Mouse (Mus musculus): Measurements from ENCODE around the gene Nrxn1. TPM values are rescaled to one million over a fixed set of nuclear protein-coding genes. Genes with fewer than 3 reads are reported as not detected.

Gene Nrxn1
- polyA plus RNA-seq, 1 experiment from 2014 or later, result 4.2 TPM

DNA sequence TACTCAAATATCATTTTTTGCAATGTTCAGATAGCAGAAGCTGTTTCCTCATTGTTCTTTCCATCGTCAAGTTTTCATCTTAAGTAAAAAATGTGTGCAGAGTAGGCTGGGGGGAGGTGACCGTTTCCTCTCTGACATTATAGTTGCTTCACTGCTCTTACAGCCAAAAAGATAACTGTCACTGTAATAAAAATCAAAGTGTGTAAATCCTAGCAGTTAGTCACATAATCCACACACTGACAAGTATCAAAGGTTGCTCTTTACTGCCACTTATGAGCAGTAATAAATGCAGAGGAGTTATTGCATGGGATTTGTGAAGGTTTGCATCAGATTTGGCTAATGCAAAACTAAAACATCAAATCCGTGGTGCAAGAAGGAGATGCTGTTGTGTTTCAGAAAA is 1032.7 kb downstream of the Nrxn1 start:
- peak; percentile 78; the same call in 1 of the 2 replicates for ATAC-seq (replicated peaks; ENCODE audit: low FRiP score, low TSS enrichment, low read depth)
- no peak overlapping the region for H3K27ac ChIP-seq (ENCODE audit: low read depth)
- no peaks in the 10 kb centered on the region for H3K4me1 ChIP-seq (replicated peaks; ENCODE audit: control insufficient read depth, insufficient read depth, low read length)
- 37% methylated on average over 3 of the region's 3 CpGs for WGBS
- no peak for DNase-seq (ENCODE audit: low spot score)
- no peak overlapping the region for H3K4me3 ChIP-seq (ENCODE audit: low read depth, low read length)
- H3K36me3 ChIP-seq (ENCODE audit: control insufficient read depth, insufficient read depth, low read length), result no peaks in the 10 kb centered on the region
- no peak overlapping the region for H3K4me2 ChIP-seq (ENCODE audit: low read length)
- H3K27me3 ChIP-seq (replicated peaks; ENCODE audit: control insufficient read depth, insufficient read depth, low read length), result no peaks in the 10 kb centered on the region
- H3K9ac ChIP-seq (ENCODE audit: low read length), result no peak overlapping the region
- no peaks in the 10 kb centered on the region for H3K9me3 ChIP-seq (ENCODE audit: control insufficient read depth, low read length)

GRCm38 (mm10) chr17:90059320-90060111 is 1033.4 kb downstream of the Nrxn1 start:
- no peak overlapping the region for H3K4me3 ChIP-seq (ENCODE audit: low read depth, low read length)
- H3K4me2 ChIP-seq (ENCODE audit: low read length), result no peak overlapping the region
- no peak overlapping the region for H3K9ac ChIP-seq (ENCODE audit: low read length)
- no peak for ATAC-seq (replicated peaks; ENCODE audit: low FRiP score, low TSS enrichment, low read depth)
- H3K9me3 ChIP-seq (ENCODE audit: control insufficient read depth, low read length), result no peaks in the 10 kb centered on the region
- H3K36me3 ChIP-seq (ENCODE audit: control insufficient read depth, insufficient read depth, low read length), result no peaks in the 10 kb centered on the region
- H3K27me3 ChIP-seq (replicated peaks; ENCODE audit: control insufficient read depth, insufficient read depth, low read length), result no peaks in the 10 kb centered on the region
- DNase-seq (ENCODE audit: low spot score), result no peak
- H3K4me1 ChIP-seq (replicated peaks; ENCODE audit: control insufficient read depth, insufficient read depth, low read length), result no peaks in the 10 kb centered on the region
- H3K27ac ChIP-seq (ENCODE audit: low read depth), result no peak overlapping the region
- 67% methylated on average over 7 of the region's 7 CpGs for WGBS

DNA sequence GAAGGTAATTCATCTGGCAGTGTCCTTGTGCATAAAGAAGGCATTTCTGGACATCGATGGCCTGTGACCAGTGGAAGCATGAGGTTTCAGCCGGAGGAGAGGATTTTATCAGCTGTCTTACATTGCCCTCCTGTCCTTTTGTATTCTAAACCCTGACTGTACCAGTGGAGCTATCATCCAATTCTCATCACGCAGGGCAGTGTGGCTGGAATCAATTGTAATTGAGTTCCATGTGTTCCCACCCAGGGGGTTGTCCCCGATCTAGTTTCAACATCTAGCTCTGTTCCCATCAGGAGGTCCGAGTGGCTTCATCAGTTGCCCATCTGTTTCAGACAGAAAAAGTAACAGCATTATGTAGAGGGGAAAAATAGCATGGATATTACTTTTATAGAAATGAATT is 1038.6 kb downstream of the Nrxn1 start:
- Histone ChIP-seq H3K4me1 (replicated peaks; ENCODE audit: control insufficient read depth, insufficient read depth, low read length) (no peaks in the 10 kb centered on the region), H3K27me3 (replicated peaks; ENCODE audit: control insufficient read depth, insufficient read depth, low read length) (no peaks in the 10 kb centered on the region), H3K4me3 (ENCODE audit: low read depth, low read length) (no peak overlapping the region), H3K9ac (ENCODE audit: low read length) (no peak overlapping the region), H3K27ac (ENCODE audit: low read depth) (no peak overlapping the region), H3K9me3 (ENCODE audit: control insufficient read depth, low read length) (no peaks in the 10 kb centered on the region), H3K36me3 (ENCODE audit: control insufficient read depth, insufficient read depth, low read length) (no peaks in the 10 kb centered on the region), H3K4me2 (ENCODE audit: low read length) (no peak overlapping the region)
- ATAC-seq (replicated peaks; ENCODE audit: low FRiP score, low TSS enrichment, low read depth) (no peak), DNase-seq (ENCODE audit: low spot score) (no peak)
- WGBS, result 73% methylated on average over 5 of the region's 5 CpGs

DNA sequence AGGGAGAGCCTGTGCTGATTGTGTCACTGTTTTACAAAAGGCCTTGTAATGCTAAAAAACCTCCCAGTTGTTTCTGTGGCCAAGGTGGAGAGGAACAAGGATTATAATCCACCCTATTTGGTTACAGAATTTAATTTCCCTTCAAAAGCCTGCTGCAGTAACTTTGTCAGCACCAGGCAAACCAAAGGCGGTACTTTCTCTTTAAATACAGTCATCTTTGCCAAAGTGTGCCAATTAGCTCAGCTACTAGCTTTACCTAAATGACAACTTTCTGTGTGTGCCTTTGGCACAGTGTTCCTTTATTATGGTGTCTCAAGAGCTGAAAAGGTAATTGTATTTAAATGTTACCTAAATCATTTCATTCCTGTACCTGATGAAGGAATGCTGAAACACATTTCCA is 1053.6 kb downstream of the Nrxn1 start:
- Histone ChIP-seq H3K9me3 (ENCODE audit: control insufficient read depth, low read length) (no peaks in the 10 kb centered on the region), H3K27me3 (replicated peaks; ENCODE audit: control insufficient read depth, insufficient read depth, low read length) (no peaks in the 10 kb centered on the region), H3K9ac (ENCODE audit: low read length) (no peak overlapping the region), H3K36me3 (ENCODE audit: control insufficient read depth, insufficient read depth, low read length) (no peaks in the 10 kb centered on the region), H3K4me2 (ENCODE audit: low read length) (no peak overlapping the region), H3K27ac (ENCODE audit: low read depth) (no peak overlapping the region), H3K4me3 (ENCODE audit: low read depth, low read length) (no peak overlapping the region), H3K4me1 (replicated peaks; ENCODE audit: control insufficient read depth, insufficient read depth, low read length) (no peaks in the 10 kb centered on the region)
- no peak for DNase-seq (ENCODE audit: low spot score)
- WGBS, result 63% methylated on average over 1 of the region's 1 CpGs
- ATAC-seq (replicated peaks; ENCODE audit: low FRiP score, low TSS enrichment, low read depth), result no peak

- H3K9ac ChIP-seq (ENCODE audit: low read length), result no peak overlapping the region
- 80% methylated on average over 2 of the region's 2 CpGs for WGBS
- no peaks in the 10 kb centered on the region for H3K9me3 ChIP-seq (ENCODE audit: control insufficient read depth, low read length)
- no peaks in the 10 kb centered on the region for H3K36me3 ChIP-seq (ENCODE audit: control insufficient read depth, insufficient read depth, low read length)
- H3K27ac ChIP-seq (ENCODE audit: low read depth), result no peak overlapping the region
- H3K4me2 ChIP-seq (ENCODE audit: low read length), result no peak overlapping the region
- DNase-seq (ENCODE audit: low spot score) (no peak), ATAC-seq (replicated peaks; ENCODE audit: low FRiP score, low TSS enrichment, low read depth) (no peak)
- no peaks in the 10 kb centered on the region for H3K4me1 ChIP-seq (replicated peaks; ENCODE audit: control insufficient read depth, insufficient read depth, low read length)
- no peak overlapping the region for H3K4me3 ChIP-seq (ENCODE audit: low read depth, low read length)
- H3K27me3 ChIP-seq (replicated peaks; ENCODE audit: control insufficient read depth, insufficient read depth, low read length), result no peaks in the 10 kb centered on the region
Observed at GRCm38 (mm10) chr17:90032416-90032815, 1060.5 kb downstream of the Nrxn1 start.

GRCm38 (mm10) chr17:90016636-90017035 is 1076.2 kb downstream of the Nrxn1 start:
- Histone ChIP-seq H3K9ac (ENCODE audit: low read length) (no peak overlapping the region), H3K27ac (ENCODE audit: low read depth) (no peak overlapping the region), H3K4me2 (ENCODE audit: low read length) (no peak overlapping the region), H3K4me3 (ENCODE audit: low read depth, low read length) (no peak overlapping the region), H3K9me3 (ENCODE audit: control insufficient read depth, low read length) (no peaks in the 10 kb centered on the region), H3K4me1 (replicated peaks; ENCODE audit: control insufficient read depth, insufficient read depth, low read length) (no peaks in the 10 kb centered on the region), H3K36me3 (ENCODE audit: control insufficient read depth, insufficient read depth, low read length) (no peaks in the 10 kb centered on the region), H3K27me3 (replicated peaks; ENCODE audit: control insufficient read depth, insufficient read depth, low read length) (no peaks in the 10 kb centered on the region)
- no peak for ATAC-seq (replicated peaks; ENCODE audit: low FRiP score, low TSS enrichment, low read depth)
- no peak for DNase-seq (ENCODE audit: low spot score)
- 71% methylated on average over 1 of the region's 1 CpGs for WGBS

DNA sequence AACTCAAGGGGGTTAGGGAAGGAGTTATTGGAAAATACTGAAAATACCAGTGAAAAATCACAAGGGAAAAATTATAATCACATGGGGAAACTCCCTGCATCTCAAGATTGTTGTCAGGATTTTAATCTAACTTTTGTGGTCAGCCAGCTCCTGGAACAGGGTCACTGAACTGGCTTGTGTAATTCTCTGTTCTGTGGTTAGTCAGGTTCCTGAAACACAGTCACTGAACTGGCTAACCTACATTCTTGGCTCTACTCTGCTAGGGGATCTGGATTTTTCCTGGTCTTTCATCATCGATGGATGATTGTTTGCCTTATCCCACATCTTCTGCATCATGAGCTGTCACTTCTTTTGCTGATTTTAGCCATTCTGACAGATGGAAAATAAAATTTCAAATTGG is 1081.1 kb downstream of the Nrxn1 start:
- Histone ChIP-seq H3K27ac (ENCODE audit: low read depth) (no peak overlapping the region), H3K4me1 (replicated peaks; ENCODE audit: control insufficient read depth, insufficient read depth, low read length) (no peaks in the 10 kb centered on the region), H3K4me3 (ENCODE audit: low read depth, low read length) (no peak overlapping the region), H3K9me3 (ENCODE audit: control insufficient read depth, low read length) (no peaks in the 10 kb centered on the region), H3K27me3 (replicated peaks; ENCODE audit: control insufficient read depth, insufficient read depth, low read length) (no peaks in the 10 kb centered on the region), H3K36me3 (ENCODE audit: control insufficient read depth, insufficient read depth, low read length) (no peaks in the 10 kb centered on the region), H3K9ac (ENCODE audit: low read length) (no peak overlapping the region), H3K4me2 (ENCODE audit: low read length) (no peak overlapping the region)
- DNase-seq (ENCODE audit: low spot score) (no peak), ATAC-seq (replicated peaks; ENCODE audit: low FRiP score, low TSS enrichment, low read depth) (no peak)
- 96% methylated on average over 1 of the region's 1 CpGs for WGBS

- DNase-seq (ENCODE audit: low spot score) (no peak), ATAC-seq (replicated peaks; ENCODE audit: low FRiP score, low TSS enrichment, low read depth) (no peak)
- no peak overlapping the region for H3K27ac ChIP-seq (ENCODE audit: low read depth)
- no peak overlapping the region for H3K4me3 ChIP-seq (ENCODE audit: low read depth, low read length)
- no peaks in the 10 kb centered on the region for H3K9me3 ChIP-seq (ENCODE audit: control insufficient read depth, low read length)
- no peaks in the 10 kb centered on the region for H3K36me3 ChIP-seq (ENCODE audit: control insufficient read depth, insufficient read depth, low read length)
- 66% methylated on average over 5 of the region's 5 CpGs for WGBS
- H3K4me2 ChIP-seq (ENCODE audit: low read length), result no peak overlapping the region
- H3K9ac ChIP-seq (ENCODE audit: low read length), result no peak overlapping the region
- no peaks in the 10 kb centered on the region for H3K4me1 ChIP-seq (replicated peaks; ENCODE audit: control insufficient read depth, insufficient read depth, low read length)
- no peaks in the 10 kb centered on the region for H3K27me3 ChIP-seq (replicated peaks; ENCODE audit: control insufficient read depth, insufficient read depth, low read length)
Observed at GRCm38 (mm10) chr17:90007438-90008109, 1085.3 kb downstream of the Nrxn1 start.

GRCm38 (mm10) chr17:89990651-89991050 is 1102.2 kb downstream of the Nrxn1 start:
- H3K4me3 ChIP-seq (ENCODE audit: low read depth, low read length), result no peak overlapping the region
- no peaks in the 10 kb centered on the region for H3K4me1 ChIP-seq (replicated peaks; ENCODE audit: control insufficient read depth, insufficient read depth, low read length)
- DNase-seq (ENCODE audit: low spot score) (no peak), ATAC-seq (replicated peaks; ENCODE audit: low FRiP score, low TSS enrichment, low read depth) (no peak)
- H3K9ac ChIP-seq (ENCODE audit: low read length), result no peak overlapping the region
- no peak overlapping the region for H3K27ac ChIP-seq (ENCODE audit: low read depth)
- H3K27me3 ChIP-seq (replicated peaks; ENCODE audit: control insufficient read depth, insufficient read depth, low read length), result no peaks in the 10 kb centered on the region
- no peaks in the 10 kb centered on the region for H3K9me3 ChIP-seq (ENCODE audit: control insufficient read depth, low read length)
- no peak overlapping the region for H3K4me2 ChIP-seq (ENCODE audit: low read length)
- 79% methylated on average over 4 of the region's 4 CpGs for WGBS
- H3K36me3 ChIP-seq (ENCODE audit: control insufficient read depth, insufficient read depth, low read length), result no peaks in the 10 kb centered on the region
